Mouse (Mus musculus) hindbrain, embryonic 13.5 days (tissue): ENCODE measurements around the gene Armc9. TPM values are rescaled to one million over a fixed set of nuclear protein-coding genes. Genes with fewer than 3 reads are reported as not detected.
A peak's percentile ranks its signal among the peaks of the same experiment; 100 is the strongest.

ENCODE experiments used
- ATAC-seq: fragments of 200-750 bp; cut with Nextera tagmentation; 2 replicates; pipeline ENCODE4 v1.8.0; 2017; ENCODE audit warnings: moderate TSS enrichment; ENCODE audit not compliant: low FRiP score
- H3K27ac ChIP-seq: fragments of 300-500 bp; sonication (generic); 2 replicates; pipeline ENCODE4 v1.5.1; 2015; ENCODE audit warnings: inconsistent platforms, mild to moderate bottlenecking, moderate library complexity
- H3K27me3 ChIP-seq: fragments of 300-500 bp; sonication (generic); 2 replicates; pipeline ENCODE4 v1.6.1; 2015; ENCODE audit warnings: mild to moderate bottlenecking, inconsistent platforms
- H3K36me3 ChIP-seq: fragments of 300-500 bp; sonication (generic); 2 replicates; pipeline ENCODE4 v1.6.1; 2015; ENCODE audit warnings: mild to moderate bottlenecking, inconsistent platforms
- H3K4me1 ChIP-seq: fragments of 300-500 bp; sonication (generic); replicated peaks from 2 replicates; pipeline ENCODE4 v1.6.1; 2015; ENCODE audit warnings: inconsistent platforms
- H3K4me2 ChIP-seq: fragments of 300-500 bp; sonication (generic); 2 replicates; pipeline ENCODE4 v1.6.1; 2015; ENCODE audit warnings: inconsistent platforms, mild to moderate bottlenecking, moderate library complexity
- H3K4me3 ChIP-seq: fragments of 300-500 bp; sonication (generic); 2 replicates; pipeline ENCODE4 v1.5.1; 2015; ENCODE audit warnings: mild to moderate bottlenecking, inconsistent platforms
- H3K9ac ChIP-seq: fragments of 300-500 bp; sonication (generic); 2 replicates; pipeline ENCODE4 v1.6.1; 2015; ENCODE audit warnings: mild to moderate bottlenecking, inconsistent platforms
- H3K9me3 ChIP-seq: fragments of 300-500 bp; sonication (generic); 2 replicates; pipeline ENCODE4 v1.6.1; 2016; ENCODE audit warnings: inconsistent platforms
- WGBS: fragments of 180-500 bp; shearing (Covaris S2); methylation state at CpG from one replicate; pipeline ENCODE4 v1.1.7; 2015; 5-methylcytosine and 5-hydroxymethylcytosine counted together
- polyA plus RNA-seq: library from polyadenylated mRNA; unstranded; fragments of >200 nt; fragmentation: Nextera tagmentation; extraction: Ambion mirVana; gene quantifications from 2 replicates; pipeline ENCODE4 v1.2.1, GENCODE M21; 2015

Armc9 gene
- polyA plus RNA-seq, 1 experiment from 2014 or later, result 31.9 TPM

GRCm38 (mm10) chr1:86178462-86179253, 24.1 kb downstream of the Armc9 start:
- no peaks in the 10 kb centered on the region for H3K9me3 ChIP-seq
- H3K4me2 ChIP-seq, result no peak overlapping the region
- H3K27ac ChIP-seq, result no peak overlapping the region
- H3K36me3 ChIP-seq, result peaks cover 69% of the 10 kb centered on the region
- H3K4me3 ChIP-seq, result no peak overlapping the region
- ATAC-seq, result peak; percentile 49; the same call in 1 of the 2 replicates
- WGBS, result 46% methylated on average over 7 of the region's 7 CpGs
- no peaks in the 10 kb centered on the region for H3K4me1 ChIP-seq
- no peak overlapping the region for H3K9ac ChIP-seq
- no peaks in the 10 kb centered on the region for H3K27me3 ChIP-seq

GRCm38 (mm10) chr1:86182004-86182709, 27.6 kb downstream of the Armc9 start:
- Histone ChIP-seq H3K9ac (no peak overlapping the region), H3K36me3 (peaks cover 44% of the 10 kb centered on the region), H3K27me3 (no peaks in the 10 kb centered on the region), H3K4me1 (no peaks in the 10 kb centered on the region), H3K27ac (no peak overlapping the region), H3K4me2 (no peak overlapping the region), H3K9me3 (no peaks in the 10 kb centered on the region), H3K4me3 (no peak overlapping the region)
- 91% methylated on average over 5 of the region's 5 CpGs for WGBS
- no peak for ATAC-seq

- 93% methylated on average over 4 of the region's 4 CpGs for WGBS
- ATAC-seq, result no peak
- H3K4me2 ChIP-seq, result no peak overlapping the region
These were observed 29.1 kb downstream of the Armc9 start for GRCm38 (mm10) chr1:86183577-86184263.

GRCm38 (mm10) chr1:86186762-86187161, 32.2 kb downstream of the Armc9 start:
- Histone ChIP-seq H3K4me1 (no peaks in the 10 kb centered on the region), H3K27me3 (no peaks in the 10 kb centered on the region), H3K9me3 (no peaks in the 10 kb centered on the region), H3K27ac (no peak overlapping the region), H3K4me3 (no peak overlapping the region), H3K4me2 (no peak overlapping the region), H3K36me3 (peaks cover 44% of the 10 kb centered on the region), H3K9ac (no peak overlapping the region)
- WGBS, result 89% methylated on average over 7 of the region's 7 CpGs
- no peak for ATAC-seq

More at GRCm38 (mm10) chr1:86183577-86184263, 29.1 kb downstream of the Armc9 start:
- H3K36me3 ChIP-seq, result peaks cover 31% of the 10 kb centered on the region
- H3K27me3 ChIP-seq, result no peaks in the 10 kb centered on the region
- H3K4me3 ChIP-seq, result no peak overlapping the region
- no peaks in the 10 kb centered on the region for H3K9me3 ChIP-seq
- H3K4me1 ChIP-seq, result no peaks in the 10 kb centered on the region
- no peak overlapping the region for H3K9ac ChIP-seq
- H3K27ac ChIP-seq, result no peak overlapping the region

- Histone ChIP-seq H3K4me2 (no peak overlapping the region), H3K9ac (no peak overlapping the region), H3K27me3 (no peaks in the 10 kb centered on the region), H3K36me3 (peaks cover 49% of the 10 kb centered on the region), H3K9me3 (no peaks in the 10 kb centered on the region), H3K4me1 (no peaks in the 10 kb centered on the region), H3K27ac (no peak overlapping the region), H3K4me3 (no peak overlapping the region)
- no peak for ATAC-seq
- 76% methylated on average over 2 of the region's 2 CpGs for WGBS
These were observed 33.3 kb downstream of the Armc9 start for GRCm38 (mm10) chr1:86187856-86188255.

GRCm38 (mm10) chr1:86188271-86188670, 33.7 kb downstream of the Armc9 start:
- Histone ChIP-seq H3K27ac (no peak overlapping the region), H3K9me3 (no peaks in the 10 kb centered on the region), H3K9ac (no peak overlapping the region), H3K36me3 (peaks cover 49% of the 10 kb centered on the region), H3K4me1 (no peaks in the 10 kb centered on the region), H3K27me3 (no peaks in the 10 kb centered on the region), H3K4me2 (no peak overlapping the region), H3K4me3 (no peak overlapping the region)
- no peak for ATAC-seq
- 86% methylated on average over 2 of the region's 2 CpGs for WGBS

- no peak overlapping the region for H3K4me3 ChIP-seq
- WGBS, result 88% methylated on average over 6 of the region's 6 CpGs
- peaks cover 56% of the 10 kb centered on the region for H3K36me3 ChIP-seq
These were observed 34.6 kb downstream of the Armc9 start for GRCm38 (mm10) chr1:86189034-86189702.

GRCm38 (mm10) chr1:86190843-86191242, 36.3 kb downstream of the Armc9 start:
- no peak overlapping the region for H3K4me2 ChIP-seq
- 87% methylated on average over 6 of the region's 6 CpGs for WGBS
- H3K9ac ChIP-seq, result no peak overlapping the region
- H3K4me1 ChIP-seq, result no peaks in the 10 kb centered on the region
- no peaks in the 10 kb centered on the region for H3K27me3 ChIP-seq
- H3K4me3 ChIP-seq, result no peak overlapping the region
- ATAC-seq, result no peak
- H3K36me3 ChIP-seq, result peaks cover 68% of the 10 kb centered on the region
- H3K27ac ChIP-seq, result no peak overlapping the region
- H3K9me3 ChIP-seq, result no peaks in the 10 kb centered on the region

More at GRCm38 (mm10) chr1:86189034-86189702, 34.6 kb downstream of the Armc9 start:
- Histone ChIP-seq H3K4me2 (no peak overlapping the region), H3K27me3 (no peaks in the 10 kb centered on the region), H3K27ac (no peak overlapping the region), H3K9ac (no peak overlapping the region), H3K4me1 (no peaks in the 10 kb centered on the region), H3K9me3 (no peaks in the 10 kb centered on the region)
- no peak for ATAC-seq

- no peaks in the 10 kb centered on the region for H3K9me3 ChIP-seq
- no peaks in the 10 kb centered on the region for H3K27me3 ChIP-seq
- H3K36me3 ChIP-seq, result peaks cover 86% of the 10 kb centered on the region
- H3K27ac ChIP-seq, result no peak overlapping the region
- H3K4me2 ChIP-seq, result no peak overlapping the region
- H3K4me1 ChIP-seq, result no peaks in the 10 kb centered on the region; the same call in 1 of the 2 replicates
- H3K4me3 ChIP-seq, result no peak overlapping the region
- no peak for ATAC-seq
- H3K9ac ChIP-seq, result no peak overlapping the region
- WGBS, result 74% methylated on average over 7 of the region's 7 CpGs
These were observed 39.5 kb downstream of the Armc9 start for GRCm38 (mm10) chr1:86194044-86194443.

- Histone ChIP-seq H3K4me3 (no peak overlapping the region), H3K27ac (no peak overlapping the region), H3K9me3 (no peaks in the 10 kb centered on the region), H3K4me2 (no peak overlapping the region), H3K27me3 (no peaks in the 10 kb centered on the region), H3K36me3 (peaks cover 92% of the 10 kb centered on the region), H3K9ac (no peak overlapping the region), H3K4me1 (no peaks in the 10 kb centered on the region; the same call in 1 of the 2 replicates)
- ATAC-seq, result no peak
- WGBS, result 59% methylated on average over 6 of the region's 6 CpGs
These were observed 43.7 kb downstream of the Armc9 start for GRCm38 (mm10) chr1:86198276-86198675.

- WGBS, result 67% methylated on average over 5 of the region's 5 CpGs
- Histone ChIP-seq H3K9ac (no peak overlapping the region), H3K36me3 (peaks cover 93% of the 10 kb centered on the region), H3K4me2 (no peak overlapping the region), H3K27ac (no peak overlapping the region), H3K4me1 (no peaks in the 10 kb centered on the region; the same call in 1 of the 2 replicates), H3K9me3 (no peaks in the 10 kb centered on the region), H3K4me3 (no peak overlapping the region), H3K27me3 (no peaks in the 10 kb centered on the region)
- ATAC-seq, result no peak
These were observed 44.4 kb downstream of the Armc9 start for GRCm38 (mm10) chr1:86199026-86199425.

GRCm38 (mm10) chr1:86201312-86201711, 46.7 kb downstream of the Armc9 start:
- no peak overlapping the region for H3K9ac ChIP-seq
- H3K4me1 ChIP-seq, result no peaks in the 10 kb centered on the region; the same call in 1 of the 2 replicates
- no peaks in the 10 kb centered on the region for H3K27me3 ChIP-seq
- H3K36me3 ChIP-seq, result peaks cover 96% of the 10 kb centered on the region
- no peak overlapping the region for H3K27ac ChIP-seq
- H3K4me3 ChIP-seq, result no peak overlapping the region
- no peaks in the 10 kb centered on the region for H3K9me3 ChIP-seq
- no peak overlapping the region for H3K4me2 ChIP-seq
- no peak for ATAC-seq
